Mouse (Mus musculus): ENCODE data around the gene Olfr1196. TPM values are rescaled to one million over a fixed set of nuclear protein-coding genes. Genes with fewer than 3 reads are reported as not detected.
"Not testable (repeated sequence)": the region's sequence is repeated elsewhere in the genome, so short reads cannot be mapped to it uniquely, and the experiment has no call there.

Gene Olfr1196
- polyA plus RNA-seq (2021) = not detected

- ChIA-PET CTCF (no interaction called here), POLR2A (no interaction called here)
- in situ Hi-C loops (cut with MboI; ENCODE audit: low pct_unique_long_range_greater_than_20kb) = no loop called here
- DNase-seq (ENCODE audit: low read depth, low spot score) (no peak), ATAC-seq (no peak)
- no peak for TF ChIP-seq CTCF (IDR thresholded peaks at IDR 0.05)
- H3K27me3 ChIP-seq = no peaks in the 10 kb centered on the region
Measured at GRCm38 (mm10) chr2:88704497-88704896, at the start of gene Olfr1196. Olfr1196 (minus strand) TSS chr2:88704597.

- in situ Hi-C loops (cut with MboI; ENCODE audit: low pct_unique_long_range_greater_than_20kb) = no loop called here
- CTCF ChIA-PET = no interaction called here
- ATAC-seq (no peak), DNase-seq (ENCODE audit: low read depth, low spot score) (no peak)
- TF ChIP-seq CTCF (IDR thresholded peaks at IDR 0.05) = no peak
- POLR2A ChIA-PET = no interaction called here
- no peaks in the 10 kb centered on the region for H3K27me3 ChIP-seq
Measured at GRCm38 (mm10) chr2:88751270-88751669, 46.9 kb upstream of the Olfr1196 start, which contains the start of gene Olfr1198. Olfr1198 (minus strand) TSS chr2:88751370.

GRCm38 (mm10) chr2:88743379-88743778 is 39.0 kb upstream of the Olfr1196 start:
- no peak for ATAC-seq
- ChIA-PET POLR2A (no interaction called here), CTCF (no interaction called here)
- in situ Hi-C loops (cut with MboI; ENCODE audit: low pct_unique_long_range_greater_than_20kb) = no loop called here
- no peak for DNase-seq (ENCODE audit: low read depth, low spot score)
- H3K27me3 ChIP-seq = no peaks in the 10 kb centered on the region
- TF ChIP-seq CTCF (IDR thresholded peaks at IDR 0.05) = no peak

GRCm38 (mm10) chr2:88732266-88732665 is 27.9 kb upstream of the Olfr1196 start, which contains the start of gene Olfr1197:
Olfr1197 (minus strand) TSS chr2:88732366.
- DNase-seq (ENCODE audit: low read depth, low spot score) (no peak), ATAC-seq (no peak)
- in situ Hi-C loops (cut with MboI; ENCODE audit: low pct_unique_long_range_greater_than_20kb) = no loop called here
- ChIA-PET POLR2A (no interaction called here), CTCF (no interaction called here)
- TF ChIP-seq CTCF (IDR thresholded peaks at IDR 0.05) = no peak
- no peaks in the 10 kb centered on the region for H3K27me3 ChIP-seq

GRCm38 (mm10) chr2:88689087-88689486 is 15.3 kb downstream of the Olfr1196 start, which contains the start of gene Olfr1195:
Olfr1195 (minus strand) TSS chr2:88689187.
- DNase-seq (ENCODE audit: low read depth, low spot score) = no peak
- TF ChIP-seq CTCF (IDR thresholded peaks at IDR 0.05) = no peak
- in situ Hi-C loops (cut with MboI; ENCODE audit: low pct_unique_long_range_greater_than_20kb) = no loop called here
- CTCF ChIA-PET = no interaction called here
- POLR2A ChIA-PET = no interaction called here
- no peak for ATAC-seq
- H3K27me3 ChIP-seq = no peaks in the 10 kb centered on the region

- POLR2A ChIA-PET; DNase-seq (ENCODE audit: low read depth, low spot score); ATAC-seq; CTCF ChIA-PET; H3K27me3 ChIP-seq; in situ Hi-C loops (cut with MboI; ENCODE audit: low pct_unique_long_range_greater_than_20kb): not testable (repeated sequence)
Measured at GRCm38 (mm10) chr2:88675328-88675727, 29.1 kb downstream of the Olfr1196 start, which contains the start of gene Olfr1193. Olfr1193 (plus strand) TSS chr2:88675628.

GRCm38 (mm10) chr2:88648209-88648608 is 56.2 kb downstream of the Olfr1196 start, which contains the start of gene Olfr1192-ps1:
Olfr1192-ps1 (plus strand) TSS chr2:88648509.
- DNase-seq (ENCODE audit: low read depth, low spot score) = no peak
- no peak for ATAC-seq
- in situ Hi-C loops (cut with MboI; ENCODE audit: low pct_unique_long_range_greater_than_20kb) = no loop called here
- ChIA-PET POLR2A (no interaction called here), CTCF (no interaction called here)
- H3K27me3 ChIP-seq = no peaks in the 10 kb centered on the region
- TF ChIP-seq CTCF (IDR thresholded peaks at IDR 0.05) = no peak

Other genes starting within 250 kb of the Olfr1196 start
- gene Olfr1183, start 249.7 kb downstream of the Olfr1196 start, polyA plus RNA-seq (2021) = not detected
- gene Olfr1184, start 221.0 kb downstream of the Olfr1196 start, polyA plus RNA-seq (2021) = not detected
- not detected for gene Olfr1185-ps1, start 211.3 kb downstream of the Olfr1196 start, polyA plus RNA-seq (2021)
- gene Olfr1186, start 186.0 kb downstream of the Olfr1196 start, polyA plus RNA-seq (2021) = not detected
- not detected for gene Olfr1188, start 147.7 kb downstream of the Olfr1196 start, polyA plus RNA-seq (2021)
- not detected for gene Olfr1189, start 118.1 kb downstream of the Olfr1196 start, polyA plus RNA-seq (2021)
- gene Olfr1191-ps1, start 64.1 kb downstream of the Olfr1196 start, polyA plus RNA-seq (2021) = not detected
- not detected for gene Olfr1192-ps1, start 56.1 kb downstream of the Olfr1196 start, polyA plus RNA-seq (2021)
- gene Olfr1193, start 29.0 kb downstream of the Olfr1196 start, polyA plus RNA-seq (2021) = not detected
- gene Olfr1195, start 15.4 kb downstream of the Olfr1196 start, polyA plus RNA-seq (2021) = not detected
- not detected for gene Olfr1197, start 27.8 kb upstream of the Olfr1196 start, polyA plus RNA-seq (2021)
- gene Olfr1198, start 46.8 kb upstream of the Olfr1196 start, polyA plus RNA-seq (2021) = not detected
- gene Olfr1199, start 55.9 kb upstream of the Olfr1196 start, polyA plus RNA-seq (2021) = not detected
- not detected for gene Olfr1200, start 65.9 kb upstream of the Olfr1196 start, polyA plus RNA-seq (2021)
- gene Olfr1201, start 88.4 kb upstream of the Olfr1196 start, polyA plus RNA-seq (2021) = not detected
- not detected for gene Olfr1202, start 109.9 kb upstream of the Olfr1196 start, polyA plus RNA-seq (2021)
- gene Olfr1205, start 125.1 kb upstream of the Olfr1196 start, polyA plus RNA-seq (2021) = not detected
- gene Olfr1204, start 144.7 kb upstream of the Olfr1196 start, polyA plus RNA-seq (2021) = not detected
- gene Olfr1206, start 158.6 kb upstream of the Olfr1196 start, polyA plus RNA-seq (2021) = not detected
- gene Olfr1208, start 197.7 kb upstream of the Olfr1196 start, polyA plus RNA-seq (2021) = not detected
- gene Olfr1209, start 210.6 kb upstream of the Olfr1196 start, polyA plus RNA-seq (2021) = not detected
- not detected for gene Olfr1211, start 233.5 kb upstream of the Olfr1196 start, polyA plus RNA-seq (2021)
- gene Olfr1212, start 249.4 kb upstream of the Olfr1196 start, polyA plus RNA-seq (2021) = not detected

Data from Patski (cell line).